Mouse (Mus musculus): ENCODE measurements around the gene Rapgef2.
A peak's percentile ranks its signal among the peaks of the same experiment; 100 is the strongest.

The Rapgef2 gene

DNA sequence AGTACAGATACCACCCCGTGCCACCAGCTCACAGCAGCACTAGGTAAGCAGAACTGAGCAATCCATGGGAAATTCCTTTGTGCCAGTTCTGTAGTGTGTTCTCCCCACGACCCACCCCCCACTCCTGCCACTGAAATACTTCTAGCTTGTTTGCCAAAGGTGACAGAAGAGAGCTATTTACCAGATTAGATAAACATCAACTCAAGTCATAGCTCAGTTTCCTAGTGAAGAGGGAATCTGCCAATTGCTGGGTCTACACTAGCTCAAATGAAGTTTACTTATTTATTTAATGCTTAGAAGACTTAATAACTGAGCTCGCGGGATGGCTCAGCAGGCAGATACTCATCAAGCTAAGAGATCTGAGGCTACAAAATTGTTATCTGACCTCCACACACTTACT lies 200.0 kb downstream of the Rapgef2 start:
- DNase-seq: no peak

DNA sequence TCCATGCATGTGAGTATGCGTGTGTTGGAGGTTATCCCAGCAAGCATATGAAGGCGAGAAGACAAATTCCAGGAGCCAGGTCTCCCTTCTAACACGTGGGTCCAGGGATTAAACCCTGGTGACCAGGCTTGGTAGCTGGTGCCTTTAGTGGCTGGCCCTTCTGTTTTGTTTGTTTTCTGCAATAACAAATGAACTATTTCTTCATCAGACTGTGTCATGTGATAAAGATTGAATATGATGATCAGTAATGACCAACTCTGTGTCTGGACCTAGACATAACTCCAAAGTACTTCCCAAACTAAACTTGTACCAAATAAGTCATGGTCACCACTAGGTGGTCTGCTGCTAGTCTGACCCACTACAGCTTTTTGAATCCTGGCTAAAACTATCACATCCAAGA lies 202.4 kb downstream of the Rapgef2 start:
- peak; percentile 14 for DNase-seq

DNA sequence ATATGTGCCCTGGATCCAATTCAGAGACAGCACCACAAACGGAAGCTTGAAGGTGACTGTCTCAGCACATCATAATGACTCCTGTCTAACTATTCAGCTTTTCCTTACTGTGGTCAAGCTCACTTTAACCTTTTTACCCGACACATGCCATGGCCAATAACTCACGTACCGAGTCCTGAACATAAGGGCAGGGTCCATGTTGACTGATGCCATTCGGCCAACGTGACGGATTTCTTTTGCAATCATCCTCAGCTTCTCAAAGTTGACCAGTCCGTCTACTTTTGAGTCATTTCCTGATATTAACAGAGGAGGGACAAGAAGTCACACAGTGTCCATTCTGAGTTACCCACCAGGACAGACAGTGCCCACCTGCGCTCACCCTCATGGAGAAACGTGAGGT lies 203.3 kb downstream of the Rapgef2 start:
- DNase-seq: no peak

DNA sequence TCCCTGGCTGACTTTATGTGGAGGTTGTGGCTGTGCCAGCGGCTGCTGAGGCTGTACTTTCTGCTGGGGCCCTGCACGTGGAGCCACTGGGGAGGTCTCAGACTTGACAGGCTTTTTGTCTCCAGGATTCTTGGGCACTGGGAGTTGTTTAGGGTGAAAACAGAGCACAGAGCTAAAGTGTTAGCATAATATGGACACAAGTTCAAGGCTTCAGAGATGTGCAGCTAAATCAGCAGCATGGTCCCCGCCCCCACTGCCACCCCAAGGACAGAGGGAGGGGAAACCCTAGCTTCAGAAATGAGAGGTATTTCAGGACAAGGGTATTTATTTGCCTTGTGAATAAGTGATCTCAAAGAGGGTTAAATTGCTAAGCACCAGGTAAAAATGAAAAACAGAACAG lies 207.2 kb downstream of the Rapgef2 start:
- peak; percentile 72 for DNase-seq

DNA sequence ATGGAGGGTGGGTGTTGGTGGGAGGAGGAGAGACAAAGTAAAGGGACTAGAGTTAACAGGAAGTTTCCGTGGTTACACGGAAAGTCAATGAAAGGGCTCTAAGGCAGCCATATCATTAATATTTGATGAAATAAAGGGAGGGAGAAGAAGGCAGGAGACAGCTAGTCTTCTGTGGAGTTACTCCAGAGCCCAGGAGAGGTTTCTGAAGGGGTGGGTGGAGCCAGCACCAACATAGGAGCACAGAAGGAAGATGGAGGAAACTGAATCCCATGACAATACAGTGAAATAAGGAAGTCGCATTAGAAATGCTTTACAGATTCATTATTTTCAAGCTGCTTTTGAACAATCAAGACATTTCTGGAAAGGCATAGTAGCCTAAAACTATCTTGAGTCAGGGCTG lies 211.3 kb downstream of the Rapgef2 start:
- peak; percentile 68 for DNase-seq

DNA sequence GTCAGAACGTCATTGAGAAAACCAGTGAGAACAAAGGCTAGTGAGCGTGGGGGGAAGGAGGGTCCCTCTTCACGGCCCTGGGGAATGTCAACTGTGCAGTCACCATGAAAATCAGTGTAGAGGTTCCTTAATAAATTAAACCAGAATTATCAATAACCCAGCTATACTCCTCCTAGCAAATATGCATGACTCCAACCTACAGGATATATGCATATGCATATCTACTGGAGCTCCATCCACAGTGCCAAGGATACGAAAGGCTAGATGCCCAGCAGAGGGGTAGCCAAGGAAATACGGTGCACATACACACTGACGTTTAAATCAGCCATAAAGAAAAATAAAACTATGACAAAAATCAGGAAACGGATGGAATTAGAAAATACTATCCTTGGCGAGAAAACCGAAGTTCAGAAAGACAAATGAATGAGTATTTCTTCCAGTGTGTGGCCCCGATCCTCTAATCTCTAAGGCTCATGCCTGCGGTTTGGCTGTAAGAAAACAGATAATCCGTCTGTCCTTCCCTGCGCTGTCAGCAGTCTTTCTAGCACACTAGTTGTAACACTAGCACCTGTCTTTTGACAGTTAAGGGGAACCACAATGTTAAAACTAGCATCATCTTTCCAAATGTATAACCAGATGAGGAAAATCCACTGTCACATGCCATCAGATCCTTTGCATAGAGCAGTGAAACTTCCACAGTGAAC lies 212.6 kb downstream of the Rapgef2 start:
- peak; percentile 61 for DNase-seq

DNA sequence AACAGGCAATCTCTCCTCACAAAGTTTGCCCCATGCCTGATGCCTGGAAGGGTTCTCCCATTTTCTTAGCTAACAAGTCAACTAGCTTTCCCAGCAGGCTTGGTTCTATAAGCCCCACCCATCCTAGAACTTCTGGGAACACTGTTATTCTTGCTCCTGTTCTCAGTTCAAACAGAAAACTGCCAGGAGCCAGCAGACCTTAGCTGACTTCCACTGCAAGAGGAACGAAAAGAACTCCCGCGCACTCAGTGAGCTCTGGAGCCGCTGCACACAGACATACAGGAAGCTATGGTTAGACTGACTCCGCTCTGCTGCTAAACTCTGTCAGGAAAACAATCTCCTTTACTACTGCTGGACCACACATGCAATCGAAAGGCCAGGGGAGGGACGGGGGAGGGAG lies 214.8 kb downstream of the Rapgef2 start:
- DNase-seq: peak; percentile 95

DNA sequence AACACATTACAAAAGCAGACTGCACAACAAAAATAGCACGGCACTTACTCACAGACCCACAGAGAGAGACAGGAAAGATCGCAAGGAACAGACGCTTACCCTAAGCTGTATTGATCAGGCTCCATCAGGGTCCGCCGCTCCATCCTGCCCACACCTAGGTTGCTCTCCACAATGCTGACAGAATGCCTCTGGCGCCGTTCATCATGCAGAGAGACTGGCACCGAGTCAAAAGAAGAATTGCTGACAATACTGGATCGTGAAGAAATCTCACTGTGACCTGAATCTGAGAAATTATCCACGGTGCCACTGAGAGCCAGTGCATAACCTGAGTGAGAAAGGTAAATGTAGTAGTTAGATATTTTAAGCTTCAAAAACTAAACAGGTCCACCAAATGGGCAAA lies 216.4 kb downstream of the Rapgef2 start:
- peak; percentile 74 for DNase-seq

DNA sequence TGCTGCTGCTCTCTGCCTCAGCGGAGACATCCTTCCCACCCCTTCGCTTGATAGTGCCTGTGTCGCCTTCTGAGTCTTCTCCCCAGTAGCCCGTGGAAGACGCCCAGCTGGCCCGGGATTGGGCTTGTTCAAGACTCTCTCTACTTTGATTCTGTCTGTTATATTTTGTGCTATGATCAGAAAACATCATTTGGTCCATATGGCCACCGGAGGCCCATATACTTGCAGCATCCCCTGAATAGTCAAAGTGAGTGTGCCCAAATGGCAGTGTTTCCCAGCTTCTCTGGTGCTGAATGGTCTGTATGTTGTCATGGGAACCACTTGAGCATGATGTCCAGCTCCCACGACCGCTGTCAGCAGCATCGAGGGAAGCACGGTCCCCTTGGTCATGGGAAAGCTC lies 217.3 kb downstream of the Rapgef2 start:
- DNase-seq: peak; percentile 89

DNA sequence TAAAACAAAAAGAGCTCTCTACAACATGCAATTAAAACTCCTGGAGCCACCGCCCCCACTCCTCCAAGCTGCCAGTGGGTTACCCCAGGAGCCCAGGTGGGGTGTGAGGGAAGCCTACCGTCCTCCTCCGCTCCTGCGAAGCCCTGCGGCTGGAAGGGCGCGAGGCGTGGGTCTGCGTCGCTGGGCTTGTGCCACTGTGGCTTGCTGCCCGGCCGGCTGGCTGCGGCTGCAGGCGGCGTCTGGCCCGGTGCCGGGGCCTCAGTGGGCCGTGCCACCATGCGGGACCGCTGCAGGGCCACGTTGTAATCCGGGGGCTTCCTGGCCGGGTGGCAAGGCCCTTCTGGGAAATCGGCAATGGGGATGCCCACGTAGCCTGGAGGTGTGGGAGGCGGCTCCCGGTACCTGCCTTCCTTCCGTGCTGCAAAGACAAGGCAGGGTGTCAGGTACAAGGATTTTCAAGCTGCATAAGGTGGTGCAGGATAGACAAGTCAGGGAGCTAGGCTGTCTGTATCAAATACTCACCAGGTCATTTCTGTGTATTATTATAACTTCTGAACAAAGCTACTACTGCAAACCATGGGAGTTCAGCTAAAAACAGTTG lies 219.8 kb downstream of the Rapgef2 start:
- DNase-seq: peak; percentile 92

DNA sequence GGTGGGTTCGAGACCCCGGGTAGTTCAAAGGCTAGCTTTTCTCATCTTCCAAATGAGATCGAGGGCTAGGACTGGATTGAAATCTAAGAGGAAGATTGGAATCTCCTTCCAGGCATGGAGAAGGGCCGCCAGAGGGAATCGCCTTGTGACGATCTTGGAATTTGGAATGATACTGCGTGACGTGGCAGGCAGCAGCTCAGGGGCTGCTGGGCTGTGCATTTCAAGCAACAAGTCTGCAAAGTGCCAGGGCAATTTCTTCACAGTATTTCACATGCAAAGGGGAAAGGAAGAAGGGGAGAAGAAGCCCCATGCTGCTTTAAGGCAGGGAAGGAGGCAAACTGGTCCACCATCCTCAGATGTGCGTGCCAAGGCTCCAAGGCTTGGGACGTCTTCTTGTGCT lies 222.2 kb downstream of the Rapgef2 start:
- DNase-seq: peak; percentile 74

DNA sequence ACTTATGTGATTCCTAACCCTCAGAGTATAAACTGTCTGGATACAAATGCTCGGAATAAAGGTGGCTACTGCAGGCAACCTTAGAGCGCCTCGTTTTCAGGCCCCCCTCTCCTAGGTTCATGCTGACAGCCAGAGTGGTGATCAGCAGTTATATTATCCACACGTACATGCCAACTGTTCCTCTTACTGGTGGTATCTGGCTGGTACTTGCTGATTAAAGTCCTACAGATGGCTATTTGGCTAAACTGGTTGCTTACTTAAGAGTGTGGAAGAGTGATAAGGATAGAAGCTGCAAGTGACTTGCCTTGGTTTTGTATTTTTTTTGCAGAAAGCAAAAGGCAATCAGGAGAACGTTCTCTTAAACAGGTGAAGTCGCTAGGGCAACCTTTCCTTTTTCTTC lies 224.9 kb downstream of the Rapgef2 start:
- peak; percentile 52 for DNase-seq

DNA sequence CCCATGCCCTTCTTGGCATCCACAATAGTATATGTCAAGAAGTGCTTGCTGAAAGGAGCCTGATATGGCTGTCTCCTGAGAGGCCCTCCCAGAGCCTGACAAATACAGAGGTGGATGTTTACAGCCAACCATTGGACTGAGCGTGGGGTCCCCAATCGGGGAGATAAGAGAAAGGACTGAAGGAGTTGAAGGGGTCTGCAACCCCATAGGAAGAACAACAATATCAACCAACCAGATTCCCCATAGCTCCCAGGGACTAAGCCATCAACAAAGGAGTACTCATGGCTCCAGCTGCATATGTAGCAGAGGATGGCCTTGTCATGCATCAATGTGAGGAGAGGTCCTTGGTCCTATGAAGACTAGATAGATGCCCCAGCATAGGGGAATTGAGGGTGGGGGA lies 227.8 kb downstream of the Rapgef2 start:
- peak; percentile 69 for DNase-seq

DNA sequence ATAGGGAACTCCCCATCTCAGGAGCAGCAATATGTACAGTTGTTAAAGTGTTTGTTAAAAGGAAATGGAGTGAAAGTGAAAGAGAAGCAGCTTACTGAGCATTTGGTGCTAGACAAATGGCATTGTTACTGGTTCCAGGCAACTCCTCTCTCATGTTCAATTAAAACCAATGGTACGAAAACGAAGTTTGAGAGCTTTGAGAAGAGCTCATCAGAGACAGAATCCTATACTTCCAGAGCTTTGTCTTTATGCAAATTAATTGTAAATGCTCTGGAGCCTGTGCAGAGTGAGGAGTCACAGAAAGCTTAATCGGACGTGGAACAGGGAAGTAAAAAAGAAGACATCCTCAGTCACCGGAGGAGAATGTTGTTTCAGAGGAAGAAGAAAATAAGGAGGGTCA lies 241.1 kb downstream of the Rapgef2 start:
- peak; percentile 52 for DNase-seq

DNA sequence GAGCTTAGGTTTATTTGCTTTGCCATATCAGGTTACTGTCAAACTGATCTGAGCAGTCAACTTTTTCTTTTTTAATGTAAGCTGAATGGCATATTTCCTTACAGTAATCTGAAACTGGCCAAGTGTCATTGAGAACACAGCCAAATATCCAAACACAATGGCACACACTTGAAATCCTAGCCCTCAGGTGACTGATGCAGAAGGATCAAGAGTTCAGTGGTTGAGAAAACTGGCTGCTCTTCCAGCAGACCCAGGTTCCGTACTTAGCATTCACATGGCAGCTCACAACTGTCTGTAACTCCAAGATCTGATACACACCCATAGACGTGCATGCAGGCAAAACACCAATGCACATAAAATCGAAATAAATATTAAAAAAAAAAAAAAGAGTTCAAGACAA lies 243.3 kb downstream of the Rapgef2 start:
- DNase-seq: peak; percentile 18

DNA sequence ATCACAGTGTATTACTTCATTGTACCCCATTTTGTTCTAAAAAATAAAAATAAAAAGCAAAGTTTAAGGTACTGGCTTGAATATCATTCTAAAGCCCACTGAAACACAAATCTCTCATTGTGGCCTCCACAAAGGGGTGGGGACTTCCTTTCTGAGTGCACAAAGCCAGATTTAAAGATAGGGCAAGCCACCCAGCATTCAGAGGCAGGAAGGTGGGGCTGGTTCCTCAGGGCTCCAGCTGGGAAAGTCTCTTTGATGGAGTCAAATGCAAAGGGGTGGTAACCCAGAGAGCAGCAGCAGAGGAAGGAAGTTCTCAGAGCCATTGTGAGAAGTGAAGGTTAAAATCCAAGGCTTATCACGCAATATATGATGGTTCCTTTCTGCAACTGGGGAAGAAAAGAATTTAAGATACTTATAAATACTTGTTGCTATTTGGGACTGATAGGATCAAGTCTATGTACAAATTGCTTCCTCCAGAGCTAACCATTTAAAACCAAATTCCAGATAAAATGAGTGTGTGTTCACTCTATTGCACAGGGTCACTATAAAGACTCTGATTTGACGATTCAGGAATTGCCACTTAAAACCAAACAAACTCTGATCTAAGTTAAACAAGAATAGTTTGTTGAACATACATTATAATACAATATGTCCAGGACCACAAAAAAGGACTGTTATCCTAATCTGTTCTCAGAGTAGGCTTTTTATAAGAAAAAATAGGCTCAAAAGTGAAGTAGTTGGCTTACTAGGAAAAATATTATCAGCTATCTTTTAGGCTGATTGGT lies 246.5 kb downstream of the Rapgef2 start:
- peak; percentile 98 for DNase-seq

DNA sequence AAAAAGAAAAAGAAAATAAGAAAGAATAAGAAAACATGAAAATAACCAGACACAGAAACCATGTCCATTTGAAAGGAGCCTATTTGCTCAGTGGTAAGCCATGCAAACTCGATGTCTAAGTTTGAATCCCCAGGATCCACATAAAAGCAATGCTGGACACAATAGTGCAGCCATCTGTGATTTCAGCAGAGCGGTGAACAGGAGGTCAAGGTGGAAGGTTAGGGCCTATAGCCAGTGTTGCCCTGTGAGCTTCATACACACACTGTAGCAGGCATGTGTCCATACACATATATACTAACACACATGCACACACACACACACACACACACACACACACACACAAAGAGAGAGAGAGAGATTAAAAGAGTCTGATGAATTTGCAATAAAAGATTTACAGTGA lies 247.3 kb downstream of the Rapgef2 start:
- DNase-seq: no peak

DNA sequence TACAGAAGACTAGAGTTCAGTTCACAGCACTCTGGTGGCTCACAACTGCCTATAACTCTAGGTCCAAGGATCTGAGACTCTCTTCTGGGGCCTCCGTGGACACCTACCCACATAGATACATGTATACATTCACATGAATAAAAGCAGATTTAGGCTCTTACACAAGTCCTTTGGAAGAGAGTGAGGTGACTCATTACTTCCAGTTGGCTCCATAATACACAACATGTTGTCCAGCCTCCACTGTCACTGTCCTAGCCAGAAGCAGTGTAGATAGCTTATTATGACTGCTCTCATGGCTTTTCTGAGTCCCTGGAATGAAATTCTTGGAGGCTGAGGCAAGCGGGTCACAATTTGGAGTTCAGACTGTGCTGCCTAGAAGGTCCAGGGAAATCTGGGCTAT lies 251.9 kb downstream of the Rapgef2 start:
- DNase-seq: no peak

DNA sequence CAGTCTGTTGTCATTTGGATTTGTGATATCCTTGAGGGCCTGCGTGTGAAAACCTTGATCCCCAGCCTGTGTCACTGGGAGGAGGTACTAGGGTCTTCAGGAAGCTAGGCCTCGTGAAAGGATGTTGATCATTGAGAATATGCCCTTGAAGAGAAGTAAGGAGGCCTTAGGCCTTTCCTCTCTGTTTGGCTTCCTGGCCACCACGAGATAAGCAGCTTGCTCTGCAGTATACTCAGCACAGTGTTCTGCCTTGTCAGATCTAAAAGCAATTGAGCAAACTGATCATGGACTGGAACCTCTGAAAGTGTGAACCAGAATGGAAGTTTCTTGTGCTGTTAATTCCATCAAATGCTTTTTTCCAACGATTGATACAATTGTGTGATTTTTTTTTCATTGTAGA lies 255.5 kb downstream of the Rapgef2 start:
- no peak for DNase-seq

DNA sequence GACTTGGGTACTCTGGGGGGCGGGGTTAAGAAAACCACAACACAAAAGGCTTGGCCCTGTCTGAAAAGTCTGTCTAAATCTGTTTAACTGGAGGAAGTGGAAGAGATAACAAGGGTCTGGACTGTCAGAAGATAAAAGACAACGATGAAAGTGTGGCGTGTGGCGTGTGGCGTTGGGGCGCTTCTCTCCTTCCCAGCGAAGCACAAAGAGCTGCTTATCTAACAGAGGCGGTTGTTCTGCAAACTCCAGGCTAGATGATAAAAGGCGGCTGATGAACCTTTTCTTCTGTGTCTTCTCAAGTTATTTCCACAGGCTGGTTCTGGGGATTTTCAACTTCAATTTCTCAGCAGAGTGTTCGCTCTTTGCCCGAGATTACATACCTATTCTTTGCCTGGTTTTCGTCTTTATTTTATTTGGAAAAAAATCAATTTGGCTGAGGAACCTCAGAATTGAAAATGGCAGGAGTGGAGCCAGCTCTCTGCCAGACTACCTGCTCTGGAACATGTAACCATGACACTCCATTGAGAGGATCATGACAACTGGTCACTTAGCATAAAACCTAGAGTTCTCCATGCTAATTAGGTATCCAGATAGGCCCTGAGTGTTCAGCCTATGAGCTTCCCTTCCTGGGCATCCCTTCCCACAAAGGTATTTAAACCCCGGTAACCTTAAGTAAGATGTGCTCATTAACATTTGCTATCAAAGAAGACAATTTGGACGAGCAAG lies 258.0 kb downstream of the Rapgef2 start:
- no peak for DNase-seq

DNA sequence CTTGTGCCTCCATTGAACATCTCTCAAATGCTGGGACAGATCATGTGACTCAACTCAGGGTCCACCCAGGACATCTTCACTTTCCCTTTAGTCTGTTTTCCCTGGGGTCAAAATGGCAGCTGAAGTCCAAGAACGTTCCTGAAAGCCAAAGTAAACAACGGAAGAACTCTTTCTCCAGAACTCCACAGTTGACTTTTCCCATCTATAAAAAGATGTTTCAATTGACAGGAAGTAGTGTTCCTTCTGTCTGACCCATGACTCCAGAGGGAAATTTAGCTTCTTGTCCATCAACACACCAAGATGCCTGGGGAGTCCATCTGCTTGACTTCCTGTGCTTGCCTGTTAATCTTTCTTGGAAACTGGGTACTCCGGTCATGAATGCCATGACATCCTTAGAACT lies 260.3 kb downstream of the Rapgef2 start:
- peak; percentile 94 for DNase-seq

DNA sequence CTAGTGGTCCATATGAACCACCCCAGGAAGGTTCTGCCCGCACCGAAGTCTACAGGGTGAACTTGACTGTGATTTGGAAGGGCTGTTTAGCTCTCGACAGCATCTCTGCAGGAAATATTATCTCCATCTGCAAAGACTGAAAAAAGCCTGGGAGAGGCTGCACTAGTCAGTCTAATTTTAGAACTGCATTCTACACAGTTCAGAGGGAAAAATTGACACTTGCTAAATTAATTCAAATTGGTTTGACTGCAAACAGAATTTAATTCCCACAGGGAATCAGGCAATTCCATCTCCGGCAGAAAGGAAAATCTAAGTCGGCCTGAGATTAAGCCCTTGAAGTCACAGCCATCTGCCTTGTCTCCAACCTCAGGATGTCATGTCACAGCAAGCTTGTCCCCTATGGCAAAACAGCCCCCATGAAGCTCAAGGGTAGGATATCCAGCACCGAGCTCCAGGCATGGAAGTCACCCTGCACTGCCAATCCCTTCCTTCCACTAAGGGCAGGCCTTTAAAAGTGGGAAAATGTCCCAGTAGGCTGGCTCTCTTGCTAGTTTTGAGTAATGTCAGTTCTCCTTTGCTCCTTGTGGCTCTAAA lies 262.5 kb downstream of the Rapgef2 start:
- DNase-seq: peak; percentile 92

DNA sequence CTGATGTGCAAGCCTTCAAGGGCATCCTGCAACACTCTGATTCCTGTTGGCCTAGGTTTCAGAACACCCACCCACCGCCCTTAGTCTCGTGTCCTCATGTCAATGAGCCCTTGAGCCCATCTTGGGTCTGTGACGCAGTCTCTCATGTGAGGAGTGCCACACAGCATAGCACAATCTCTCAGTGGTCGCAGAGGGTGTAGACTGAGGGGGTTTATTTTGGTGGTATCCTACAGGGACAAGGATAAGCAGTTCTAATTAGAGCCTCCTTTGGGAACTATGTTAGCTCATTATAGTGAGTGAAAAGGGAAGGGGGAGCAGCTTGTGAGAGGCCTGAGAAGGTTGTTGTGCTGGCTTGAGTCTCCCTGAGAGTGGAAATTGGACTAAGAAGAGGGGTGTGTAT lies 263.6 kb downstream of the Rapgef2 start:
- DNase-seq: no peak

Measured in heart, adult 11 months (tissue).